ENCODE assay signal across 26 mouse cellular contexts in genomic region chr1:59923673-59924072, GRCm38 (mm10). TPM values are rescaled to one million over a fixed set of nuclear protein-coding genes. Genes with fewer than 3 reads are reported as not detected.
A peak's percentile ranks its signal among the peaks of the same experiment; 100 is the strongest.
DNase-seq lines count a peak whose midpoint lies in the region; ATAC-seq and TF ChIP-seq lines count a peak whose summit lies in the region.
"Had no signal": no experiment of that assay in that cellular context is flagged by ENCODE, and none has a peak within 500 bp of the region (broad histone marks: within the 10 kb centered on the region; RNA-seq: fewer than 3 reads in every experiment).

No protein-coding gene starts in this region.

- no peak for TF ChIP-seq EP300 in liver, postnatal 0 days (IDR thresholded peaks at IDR 0.05; ENCODE audit: low read depth)

- H3K4me2 ChIP-seq in liver, postnatal 0 days (ENCODE audit: low read depth, low read length): 0 out of 2 replicates have a peak overlapping the region, but pooled peaks have one; percentile 11
- H3K4me2 ChIP-seq in hindbrain, embryonic 11.5 days (replicated peaks; ENCODE audit: low read depth, low read length): no peak overlapping the region
- H3K4me2 ChIP-seq: forebrain, embryonic 13.5 days; heart, embryonic 13.5 days; hindbrain, embryonic 13.5 days; intestine, embryonic 15.5 days had no signal

- no peak overlapping the region for H3K27ac ChIP-seq in liver, postnatal 0 days (ENCODE audit: low read depth)
- H3K27ac ChIP-seq in thymus, adult 2 months (ENCODE audit: control insufficient read depth, insufficient read depth, low read length): peak overlapping the region; percentile 80
- H3K27ac ChIP-seq in bone marrow, adult 2 months (ENCODE audit: control insufficient read depth, insufficient read depth, low read depth, low read length, poor library complexity): peak overlapping the region; percentile 81; the same call in 1 of the 2 replicates
- 0 out of 2 replicates have a peak overlapping the region, but pooled peaks have one; percentile 14 for H3K27ac ChIP-seq in macrophage
- no peak overlapping the region for H3K27ac ChIP-seq in hindbrain, embryonic 11.5 days (ENCODE audit: low read depth, low read length)
- H3K27ac ChIP-seq: forebrain, embryonic 10.5 days; forebrain, embryonic 13.5 days; heart, embryonic 10.5 days; heart, embryonic 13.5 days; hindbrain, embryonic 13.5 days; intestine, embryonic 15.5 days had no signal

- no peak for DNase-seq in liver, postnatal 0 days
- no peak for DNase-seq in liver
- DNase-seq in thymus, adult 2 months: no peak
- no peak for DNase-seq in thymus, postnatal 25 days
- no peak for DNase-seq in hindbrain, embryonic 11.5 days (ENCODE audit: low spot score)
- DNase-seq in ovary, postnatal 14 days (ENCODE audit: low spot score): no peak
- DNase-seq: adrenal gland, adult 2 months; adrenal gland, postnatal 14 days; cerebellum, adult 11-12 months; cerebellum, adult 8-10 months; cerebellum, postnatal 10 days; cerebellum, postnatal 36 days; gastrocnemius, postnatal 25 days; heart, adult 18-20 months; heart, postnatal 14 days had no signal

- no peak for TF ChIP-seq POLR2A in thymus, adult 2 months (IDR thresholded peaks at IDR 0.05; ENCODE audit: control insufficient read depth, extremely low read depth, insufficient read depth, low read length, poor library complexity)
- TF ChIP-seq POLR2A in bone marrow, adult 2 months (IDR thresholded peaks at IDR 0.05; ENCODE audit: borderline replicate concordance, control insufficient read depth, low read depth, low read length): no peak

- no peaks in the 10 kb centered on the region for H3K36me3 ChIP-seq in liver, postnatal 0 days (replicated peaks; ENCODE audit: insufficient read depth, low read length)
- no peaks in the 10 kb centered on the region for H3K36me3 ChIP-seq in thymus, adult 2 months (ENCODE audit: control insufficient read depth, insufficient read depth, low read length)
- no peaks in the 10 kb centered on the region for H3K36me3 ChIP-seq in macrophage (ENCODE audit: inconsistent target)
- no peaks in the 10 kb centered on the region for H3K36me3 ChIP-seq in hindbrain, embryonic 11.5 days (ENCODE audit: control insufficient read depth, insufficient read depth, low read length)
- H3K36me3 ChIP-seq: forebrain, embryonic 10.5 days; heart, embryonic 10.5 days; intestine, embryonic 15.5 days had no signal

- H3K9me3 ChIP-seq in liver, postnatal 0 days (ENCODE audit: low read length): no peaks in the 10 kb centered on the region
- no peaks in the 10 kb centered on the region for H3K9me3 ChIP-seq in hindbrain, embryonic 11.5 days (ENCODE audit: control insufficient read depth, low read length)
- H3K9me3 ChIP-seq: forebrain, embryonic 10.5 days; forebrain, embryonic 13.5 days; heart, embryonic 10.5 days; heart, embryonic 13.5 days; intestine, embryonic 15.5 days had no signal

- WGBS in liver, postnatal 0 days (ENCODE audit: insufficient replicate concordance): 83% methylated on average over 1 of the region's 1 CpGs
- 92% methylated on average over 1 of the region's 1 CpGs for WGBS in thymus, adult 2 months
- WGBS in bone marrow, adult 2 months: 49% methylated on average over 1 of the region's 1 CpGs
- 40% methylated on average over 1 of the region's 1 CpGs for WGBS in macrophage (ENCODE audit: missing documents)
- 86% methylated on average over 1 of the region's 1 CpGs for WGBS in hindbrain, embryonic 11.5 days

- ATAC-seq in liver, postnatal 0 days: no peak
- ATAC-seq in hindbrain, embryonic 11.5 days (ENCODE audit: low FRiP score): no peak
- ATAC-seq: forebrain, embryonic 13.5 days; forebrain, embryonic 16.5 days; hindbrain, embryonic 16.5 days; intestine, embryonic 15.5 days; Patski had no signal

- no peak overlapping the region for H3K9ac ChIP-seq in liver, postnatal 0 days (replicated peaks)
- H3K9ac ChIP-seq in hindbrain, embryonic 11.5 days (ENCODE audit: low read depth, low read length): no peak overlapping the region
- H3K9ac ChIP-seq: forebrain, embryonic 13.5 days; heart, embryonic 13.5 days; hindbrain, embryonic 13.5 days; intestine, embryonic 15.5 days had no signal

- H3K4me3 ChIP-seq in liver, postnatal 0 days (ENCODE audit: low read depth, low read length): no peak overlapping the region
- H3K4me3 ChIP-seq in thymus, adult 2 months (ENCODE audit: control insufficient read depth, insufficient read depth, low read length): no peak overlapping the region
- H3K4me3 ChIP-seq in bone marrow, adult 2 months (replicated peaks; ENCODE audit: control insufficient read depth, low read depth, low read length): peak overlapping the region; percentile 49
- no peak overlapping the region for H3K4me3 ChIP-seq in macrophage (ENCODE audit: inconsistent target)
- no peak overlapping the region for H3K4me3 ChIP-seq in hindbrain, embryonic 11.5 days (ENCODE audit: low read depth, low read length)
- H3K4me3 ChIP-seq: forebrain, embryonic 10.5 days; forebrain, embryonic 13.5 days; heart, embryonic 10.5 days; heart, embryonic 13.5 days; hindbrain, embryonic 13.5 days; intestine, embryonic 15.5 days had no signal

- H3K4me1 ChIP-seq in liver, postnatal 0 days (ENCODE audit: insufficient read depth): no peaks in the 10 kb centered on the region
- H3K4me1 ChIP-seq in thymus, adult 2 months (replicated peaks; ENCODE audit: control insufficient read depth, insufficient read depth, low read length): peaks cover 3% of the 10 kb centered on the region
- no peaks in the 10 kb centered on the region; the same call in 1 of the 2 replicates for H3K4me1 ChIP-seq in bone marrow, adult 2 months (ENCODE audit: control insufficient read depth, insufficient read depth, low read length)
- H3K4me1 ChIP-seq in hindbrain, embryonic 11.5 days (replicated peaks; ENCODE audit: control insufficient read depth, insufficient read depth, low read length): no peaks in the 10 kb centered on the region
- H3K4me1 ChIP-seq: intestine, embryonic 15.5 days had no signal

- TF ChIP-seq CTCF in liver, postnatal 0 days (IDR thresholded peaks at IDR 0.05; ENCODE audit: low read depth): no peak
- TF ChIP-seq CTCF in thymus, adult 2 months (IDR thresholded peaks at IDR 0.05; ENCODE audit: borderline replicate concordance, control insufficient read depth, extremely low read depth, insufficient read depth, low read length, poor library complexity): no peak
- TF ChIP-seq CTCF in bone marrow, adult 2 months (IDR thresholded peaks at IDR 0.05; ENCODE audit: control insufficient read depth, insufficient read depth, low read length): no peak

- no peaks in the 10 kb centered on the region for H3K27me3 ChIP-seq in liver, postnatal 0 days (ENCODE audit: insufficient read depth, low read length)
- H3K27me3 ChIP-seq in thymus, adult 2 months (ENCODE audit: control insufficient read depth, insufficient read depth, low read length): no peaks in the 10 kb centered on the region
- H3K27me3 ChIP-seq in hindbrain, embryonic 11.5 days (ENCODE audit: control insufficient read depth, insufficient read depth, low read length): no peaks in the 10 kb centered on the region
- H3K27me3 ChIP-seq: forebrain, embryonic 13.5 days; heart, embryonic 13.5 days; hindbrain, embryonic 13.5 days; intestine, embryonic 15.5 days; Patski had no signal

- H3K79me2 ChIP-seq in macrophage (ENCODE audit: inconsistent target): peaks cover 100% of the 10 kb centered on the region

RNA-seq across cellular contexts. Expression of gene Fam117b, which starts 10.9 kb away (rescaled TPM):
- polyA plus RNA-seq in liver, postnatal 0 days (2015; fragmentation: Nextera tagmentation; extraction: Ambion mirVana): 1.5 and 1.8 TPM in 2 replicates
- 9.7 and 13.2 TPM in 2 replicates for polyA plus RNA-seq in thymus, adult 2 months (2012; rRNA removed)
- 7.5 and 12.0 TPM in 2 replicates for polyA plus RNA-seq in bone marrow, adult 2 months (2011; ENCODE audit: insufficient read depth, insufficient read length, low replicate concordance, missing spikeins)
- 10 to 100 TPM in 20 of 26 experiments, 1 to 10 TPM in 6; 2.3 to 65.9 (median 19.1) TPM for total RNA-seq in macrophage (2018; cell fraction: chromatin; rRNA removed)
- 10 to 100 TPM; 11.6 to 24.5 (median 17.4) TPM for total RNA-seq in macrophage (2018; cell fraction: cytosol; rRNA removed)
- 10 to 100 TPM in 20 of 26 experiments, 1 to 10 TPM in 6; 7.5 to 62.5 (median 19.6) TPM for total RNA-seq in macrophage (2018; cell fraction: nucleus; rRNA removed)
- polyA plus RNA-seq in macrophage (2018): 12.7 to 13.7 TPM (median 12.8 TPM) in 3 replicates
- polyA plus RNA-seq in hindbrain, embryonic 11.5 days (2014; fragmentation: Nextera tagmentation; extraction: Ambion mirVana): 20.2 and 20.8 TPM in 2 replicates

Comparison
In these comparisons a context has a peak if more than half of its experiments do, and no peak if none do; other contexts are left out.
1. H3K27ac ChIP-seq: peak in thymus, adult 2 months (single experiment), bone marrow, adult 2 months (single experiment) and macrophage (single experiment); none in liver, postnatal 0 days (single experiment) and hindbrain, embryonic 11.5 days (single experiment).